Mouse (Mus musculus): ENCODE results near the gene Lrp11. TPM values are rescaled to one million over a fixed set of nuclear protein-coding genes. Genes with fewer than 3 reads are reported as not detected.
"Not testable (repeated sequence)": the region's sequence is repeated elsewhere in the genome, so short reads cannot be mapped to it uniquely, and the experiment has no call there.

Gene Lrp11
- polyA plus RNA-seq, 1 experiment = 7.9 TPM

DNA sequence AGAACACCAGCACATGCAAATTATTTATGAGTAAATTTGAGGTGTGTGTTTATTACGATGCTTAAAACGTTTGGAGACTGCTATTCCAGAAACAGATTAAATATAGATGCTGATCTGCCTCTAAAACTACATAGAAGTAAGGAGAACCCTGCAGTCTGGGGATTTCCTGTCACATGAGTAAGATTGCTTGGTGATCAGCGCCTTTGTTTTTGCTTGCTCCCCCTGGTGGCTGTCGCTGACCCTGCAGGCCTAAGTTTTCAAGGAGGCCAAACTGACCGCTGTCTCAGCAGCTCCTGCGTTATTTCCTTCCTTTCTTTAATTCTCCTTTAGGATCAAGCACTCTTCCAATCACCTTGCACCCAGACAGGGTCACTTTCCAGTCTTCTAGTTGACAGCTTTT, 11.0 kb downstream of the Lrp11 start:
- Histone ChIP-seq H3K27me3 (ENCODE audit: control insufficient read depth, insufficient read depth, insufficient read length) (no peaks in the 10 kb centered on the region), H3K36me3 (ENCODE audit: control insufficient read depth, insufficient read depth) (no peaks in the 10 kb centered on the region), H3K79me3 (ENCODE audit: low read depth) (no peaks in the 10 kb centered on the region), H3K79me2 (ENCODE audit: control insufficient read depth, insufficient read depth) (no peaks in the 10 kb centered on the region), H3ac (ENCODE audit: control insufficient read depth, insufficient read length, low read depth) (no peak overlapping the region), H3K4me3 (ENCODE audit: insufficient read depth, poor library complexity, severe bottlenecking) (no peak overlapping the region)
- TF ChIP-seq MAX (IDR thresholded peaks at IDR 0.05) (no peak), USF1 (IDR thresholded peaks at IDR 0.05; ENCODE audit: low read depth) (peak; percentile 78), MYOG (IDR thresholded peaks at IDR 0.05; ENCODE audit: control insufficient read depth, extremely low read depth, insufficient read length) (no peak), CTCF (IDR thresholded peaks at IDR 0.05; ENCODE audit: control insufficient read depth, insufficient read depth, insufficient read length) (peak; percentile 72), FOSL1 (IDR thresholded peaks at IDR 0.05; ENCODE audit: insufficient read depth, low read length, poor library complexity, severe bottlenecking) (no peak), CEBPB (IDR thresholded peaks at IDR 0.05; ENCODE audit: low read depth) (no peak)

DNA sequence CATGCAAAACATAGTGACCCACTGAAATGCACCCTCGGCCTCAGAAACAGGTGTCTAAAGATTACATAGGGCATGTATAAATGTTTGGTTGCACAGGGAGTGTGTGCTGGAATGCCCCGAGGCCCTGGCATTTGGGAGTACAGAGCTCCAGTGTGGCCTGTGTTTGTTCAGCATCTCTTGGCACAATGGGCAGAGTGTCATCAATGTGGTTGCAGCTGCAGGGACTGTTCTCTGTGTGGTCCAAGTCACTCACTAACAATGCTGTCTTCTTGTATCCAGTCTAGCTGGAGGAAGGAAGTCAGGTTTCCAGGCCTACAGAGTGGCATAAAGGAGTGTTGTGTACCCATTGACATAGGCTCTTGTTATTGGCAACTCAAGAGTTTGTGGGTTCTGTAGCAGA, 15.6 kb downstream of the Lrp11 start:
- Histone ChIP-seq H3K79me3 (ENCODE audit: low read depth) (no peaks in the 10 kb centered on the region), H3K36me3 (ENCODE audit: control insufficient read depth, insufficient read depth) (no peaks in the 10 kb centered on the region), H3K27me3 (ENCODE audit: control insufficient read depth, insufficient read depth, insufficient read length) (no peaks in the 10 kb centered on the region), H3K4me3 (ENCODE audit: insufficient read depth, poor library complexity, severe bottlenecking) (no peak overlapping the region), H3K79me2 (ENCODE audit: control insufficient read depth, insufficient read depth) (no peaks in the 10 kb centered on the region), H3ac (ENCODE audit: control insufficient read depth, insufficient read length, low read depth) (no peak overlapping the region)
- TF ChIP-seq MAX (IDR thresholded peaks at IDR 0.05) (no peak), CEBPB (IDR thresholded peaks at IDR 0.05; ENCODE audit: low read depth) (no peak), MYOG (IDR thresholded peaks at IDR 0.05; ENCODE audit: control insufficient read depth, extremely low read depth, insufficient read length) (no peak), USF1 (IDR thresholded peaks at IDR 0.05; ENCODE audit: low read depth) (no peak), CTCF (IDR thresholded peaks at IDR 0.05; ENCODE audit: control insufficient read depth, insufficient read depth, insufficient read length) (no peak), FOSL1 (IDR thresholded peaks at IDR 0.05; ENCODE audit: insufficient read depth, low read length, poor library complexity, severe bottlenecking) (no peak), MYOD1 (IDR thresholded peaks at IDR 0.05; ENCODE audit: control insufficient read depth, insufficient read length, low read depth) (no peak)

DNA sequence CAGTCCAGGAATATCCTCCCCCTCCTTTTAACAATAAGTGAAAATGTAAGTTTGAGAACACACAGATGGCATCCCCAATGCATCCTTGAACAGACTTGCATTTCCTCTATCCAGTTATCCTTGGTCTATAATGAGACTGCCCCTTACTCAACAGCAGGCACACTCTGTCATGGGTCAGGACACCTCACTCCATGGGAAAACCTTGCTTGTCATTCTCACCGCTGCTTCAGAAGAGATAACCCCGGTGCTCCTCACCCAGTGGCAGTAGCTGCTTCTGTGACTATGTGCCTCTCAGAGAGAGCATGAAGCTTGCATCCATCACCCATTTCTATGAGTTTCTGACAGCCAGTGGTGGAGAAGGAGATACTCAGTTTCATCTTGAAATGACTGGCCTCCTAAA, 16.8 kb downstream of the Lrp11 start:
- Histone ChIP-seq H3K27me3 (ENCODE audit: control insufficient read depth, insufficient read depth, insufficient read length) (no peaks in the 10 kb centered on the region), H3K79me3 (ENCODE audit: low read depth) (no peaks in the 10 kb centered on the region), H3ac (ENCODE audit: control insufficient read depth, insufficient read length, low read depth) (no peak overlapping the region), H3K79me2 (ENCODE audit: control insufficient read depth, insufficient read depth) (no peaks in the 10 kb centered on the region), H3K36me3 (ENCODE audit: control insufficient read depth, insufficient read depth) (no peaks in the 10 kb centered on the region), H3K4me3 (ENCODE audit: insufficient read depth, poor library complexity, severe bottlenecking) (no peak overlapping the region)
- TF ChIP-seq FOSL1 (IDR thresholded peaks at IDR 0.05; ENCODE audit: insufficient read depth, low read length, poor library complexity, severe bottlenecking) (no peak), CEBPB (IDR thresholded peaks at IDR 0.05; ENCODE audit: low read depth) (no peak), MAX (IDR thresholded peaks at IDR 0.05) (no peak), USF1 (IDR thresholded peaks at IDR 0.05; ENCODE audit: low read depth) (no peak), CTCF (IDR thresholded peaks at IDR 0.05; ENCODE audit: control insufficient read depth, insufficient read depth, insufficient read length) (no peak), MYOG (IDR thresholded peaks at IDR 0.05; ENCODE audit: control insufficient read depth, extremely low read depth, insufficient read length) (no peak), MYOD1 (IDR thresholded peaks at IDR 0.05; ENCODE audit: control insufficient read depth, insufficient read length, low read depth) (no peak)

DNA sequence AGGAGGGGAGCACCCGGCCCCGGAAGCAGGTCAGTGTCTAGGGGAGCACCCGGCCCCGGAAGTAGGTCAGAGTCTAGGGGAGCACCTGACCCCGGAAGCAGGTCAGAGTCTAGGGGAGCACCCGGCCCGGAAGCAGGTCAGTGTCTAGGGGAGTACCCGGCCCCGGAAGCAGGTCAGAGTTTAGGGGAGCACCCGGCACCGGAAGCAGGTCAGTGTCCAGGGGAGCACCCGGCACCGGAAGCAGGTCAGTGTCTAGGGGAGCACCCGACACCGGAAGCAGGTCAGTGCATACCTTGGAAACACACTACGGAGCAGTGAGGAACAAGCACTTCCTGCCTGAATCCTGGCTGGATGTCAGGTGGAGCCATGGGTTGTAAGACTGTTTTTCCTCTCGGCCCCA, 19.0 kb downstream of the Lrp11 start:
- no peak for TF ChIP-seq CTCF (IDR thresholded peaks at IDR 0.05; ENCODE audit: control insufficient read depth, insufficient read depth, insufficient read length)

DNA sequence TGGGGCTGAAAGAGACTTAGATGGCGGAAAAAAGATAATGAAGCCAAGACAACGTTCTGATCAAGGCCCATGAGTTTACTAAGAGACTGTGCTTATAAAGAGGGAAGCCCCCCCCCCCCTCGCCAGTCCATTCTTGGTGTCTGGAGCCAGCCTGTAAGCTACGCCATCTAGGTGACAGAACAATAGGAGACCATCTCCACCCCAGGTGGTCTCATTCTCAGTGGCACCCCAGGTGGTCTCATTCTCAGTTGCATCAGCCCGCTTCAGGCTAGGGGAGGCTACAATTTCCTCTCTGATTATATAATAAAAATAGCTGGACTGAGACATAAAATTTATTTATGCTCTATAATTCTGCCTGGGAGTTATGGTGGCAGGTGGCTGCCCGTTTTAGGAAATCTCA, 22.0 kb downstream of the Lrp11 start:
- H3K36me3 ChIP-seq (ENCODE audit: control insufficient read depth, insufficient read depth) = no peaks in the 10 kb centered on the region
- TF ChIP-seq MYOD1 (IDR thresholded peaks at IDR 0.05; ENCODE audit: control insufficient read depth, insufficient read length, low read depth) = no peak
- TF ChIP-seq CEBPB (IDR thresholded peaks at IDR 0.05; ENCODE audit: low read depth) = no peak
- TF ChIP-seq CTCF (IDR thresholded peaks at IDR 0.05; ENCODE audit: control insufficient read depth, insufficient read depth, insufficient read length) = no peak
- no peak for TF ChIP-seq MAX (IDR thresholded peaks at IDR 0.05)
- no peak for TF ChIP-seq USF1 (IDR thresholded peaks at IDR 0.05; ENCODE audit: low read depth)
- no peak for TF ChIP-seq FOSL1 (IDR thresholded peaks at IDR 0.05; ENCODE audit: insufficient read depth, low read length, poor library complexity, severe bottlenecking)
- TF ChIP-seq MYOG (IDR thresholded peaks at IDR 0.05; ENCODE audit: control insufficient read depth, extremely low read depth, insufficient read length) = no peak
- no peaks in the 10 kb centered on the region for H3K27me3 ChIP-seq (ENCODE audit: control insufficient read depth, insufficient read depth, insufficient read length)
- H3K79me3 ChIP-seq (ENCODE audit: low read depth) = no peaks in the 10 kb centered on the region
- no peak overlapping the region for H3K4me3 ChIP-seq (ENCODE audit: insufficient read depth, poor library complexity, severe bottlenecking)
- no peaks in the 10 kb centered on the region for H3K79me2 ChIP-seq (ENCODE audit: control insufficient read depth, insufficient read depth)
- no peak overlapping the region for H3ac ChIP-seq (ENCODE audit: control insufficient read depth, insufficient read length, low read depth)

More for the DNA sequence above, 19.0 kb downstream of the Lrp11 start:
- no peaks in the 10 kb centered on the region for H3K27me3 ChIP-seq (ENCODE audit: control insufficient read depth, insufficient read depth, insufficient read length)
- no peak overlapping the region for H3K4me3 ChIP-seq (ENCODE audit: insufficient read depth, poor library complexity, severe bottlenecking)
- H3K79me2 ChIP-seq (ENCODE audit: control insufficient read depth, insufficient read depth) = no peaks in the 10 kb centered on the region
- no peak overlapping the region for H3ac ChIP-seq (ENCODE audit: control insufficient read depth, insufficient read length, low read depth)
- no peaks in the 10 kb centered on the region for H3K79me3 ChIP-seq (ENCODE audit: low read depth)
- no peaks in the 10 kb centered on the region for H3K36me3 ChIP-seq (ENCODE audit: control insufficient read depth, insufficient read depth)

DNA sequence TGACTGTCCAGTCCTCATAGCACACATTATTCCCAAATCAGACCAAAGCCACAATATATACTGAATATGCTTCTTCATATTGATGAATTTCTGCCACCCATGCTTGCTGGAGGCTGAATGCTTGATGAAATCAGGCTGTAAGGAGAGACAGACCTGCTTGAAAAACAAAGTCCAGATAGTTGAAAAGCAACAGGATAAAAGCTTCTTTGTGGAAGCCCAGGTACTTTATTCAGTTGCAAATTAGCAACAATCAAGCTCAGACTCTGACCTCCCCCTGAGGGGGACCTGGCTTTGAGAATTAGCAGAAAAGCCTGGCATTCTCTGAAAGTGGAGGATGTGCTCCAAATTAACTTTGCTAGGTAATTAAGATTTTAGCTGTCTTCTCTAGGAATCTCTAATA, 22.6 kb downstream of the Lrp11 start:
- not testable (repeated sequence) for H3K79me2 ChIP-seq (ENCODE audit: control insufficient read depth, insufficient read depth); H3K27me3 ChIP-seq (ENCODE audit: control insufficient read depth, insufficient read depth, insufficient read length); H3K79me3 ChIP-seq (ENCODE audit: low read depth); H3ac ChIP-seq (ENCODE audit: control insufficient read depth, insufficient read length, low read depth); H3K4me3 ChIP-seq (ENCODE audit: insufficient read depth, poor library complexity, severe bottlenecking); H3K36me3 ChIP-seq (ENCODE audit: control insufficient read depth, insufficient read depth)

Measured in C2C12 (cell line).